Mouse (Mus musculus): ENCODE data around the gene Tapbpl. TPM values are rescaled to one million over a fixed set of nuclear protein-coding genes. Genes with fewer than 3 reads are reported as not detected.
"Not testable (repeated sequence)": the region's sequence is repeated elsewhere in the genome, so short reads cannot be mapped to it uniquely, and the experiment has no call there.

Tapbpl gene
- polyA plus RNA-seq (2015; fragmentation: Nextera tagmentation; extraction: Ambion mirVana), result 7.4 and 8.2 TPM in 2 replicates

GRCm38 (mm10) chr6:125231117-125232044 lies at the start of gene Tapbpl:
Gene Tapbpl (minus strand): TSS chr6:125231860.
- no peaks in the 10 kb centered on the region for H3K27me3 ChIP-seq (ENCODE audit: insufficient read depth, low read length)
- WGBS, result 4% methylated on average over 16 of the region's 16 CpGs
- H3K27ac ChIP-seq (ENCODE audit: low read length), result peak within 1 kb of the TSS; percentile 54
- no peaks in the 10 kb centered on the region for H3K36me3 ChIP-seq (ENCODE audit: insufficient read depth, low read length)
- H3K4me2 ChIP-seq (replicated peaks; ENCODE audit: low read depth, low read length), result peak within 1 kb of the TSS; percentile 86
- H3K9ac ChIP-seq (replicated peaks; ENCODE audit: low read length), result peak within 1 kb of the TSS; percentile 76
- peaks cover 19% of the 10 kb centered on the region for H3K4me1 ChIP-seq (ENCODE audit: insufficient read depth, low read length)
- ATAC-seq (ENCODE audit: low FRiP score, low TSS enrichment), result peak; percentile 66
- H3K9me3 ChIP-seq (ENCODE audit: low read length), result no peaks in the 10 kb centered on the region
- H3K4me3 ChIP-seq (ENCODE audit: low read length), result peak within 1 kb of the TSS; percentile 55

- H3K27ac ChIP-seq (ENCODE audit: low read length), result no peak overlapping the region
- no peak overlapping the region for H3K9ac ChIP-seq (replicated peaks; ENCODE audit: low read length)
- ATAC-seq (ENCODE audit: low FRiP score, low TSS enrichment), result no peak
- no peaks in the 10 kb centered on the region for H3K27me3 ChIP-seq (ENCODE audit: insufficient read depth, low read length)
- H3K36me3 ChIP-seq (ENCODE audit: insufficient read depth, low read length), result no peaks in the 10 kb centered on the region
- H3K4me2 ChIP-seq (replicated peaks; ENCODE audit: low read depth, low read length), result no peak overlapping the region
- 0 out of 2 replicates have a peak, but pooled peaks cover 3% of the 10 kb centered on the region for H3K4me1 ChIP-seq (ENCODE audit: insufficient read depth, low read length)
- WGBS, result 55% methylated on average over 8 of the region's 8 CpGs
- no peak overlapping the region for H3K4me3 ChIP-seq (ENCODE audit: low read length)
- no peaks in the 10 kb centered on the region for H3K9me3 ChIP-seq (ENCODE audit: low read length)
Observed at GRCm38 (mm10) chr6:125279729-125280128, 48.1 kb upstream of the Tapbpl start.

- H3K27me3 ChIP-seq (ENCODE audit: insufficient read depth, low read length), result no peaks in the 10 kb centered on the region; the same call in 1 of the 2 replicates
- no peak overlapping the region for H3K4me2 ChIP-seq (replicated peaks; ENCODE audit: low read depth, low read length)
- H3K4me1 ChIP-seq (ENCODE audit: insufficient read depth, low read length), result peaks cover 3% of the 10 kb centered on the region; the same call in 1 of the 2 replicates
- H3K9me3 ChIP-seq (ENCODE audit: low read length), result no peaks in the 10 kb centered on the region
- 50% methylated on average over 15 of the region's 15 CpGs for WGBS
- no peak overlapping the region for H3K27ac ChIP-seq (ENCODE audit: low read length)
- no peak for ATAC-seq (ENCODE audit: low FRiP score, low TSS enrichment)
- H3K9ac ChIP-seq (replicated peaks; ENCODE audit: low read length), result no peak overlapping the region
- H3K4me3 ChIP-seq (ENCODE audit: low read length), result no peak overlapping the region
- no peaks in the 10 kb centered on the region for H3K36me3 ChIP-seq (ENCODE audit: insufficient read depth, low read length)
Observed at GRCm38 (mm10) chr6:125274841-125275563, 43.3 kb upstream of the Tapbpl start.

GRCm38 (mm10) chr6:125272228-125272785 lies 40.6 kb upstream of the Tapbpl start:
- Histone ChIP-seq H3K27ac (ENCODE audit: low read length) (no peak overlapping the region), H3K4me1 (ENCODE audit: insufficient read depth, low read length) (peaks cover 3% of the 10 kb centered on the region; the same call in 1 of the 2 replicates), H3K9me3 (ENCODE audit: low read length) (no peaks in the 10 kb centered on the region), H3K4me2 (replicated peaks; ENCODE audit: low read depth, low read length) (no peak overlapping the region), H3K4me3 (ENCODE audit: low read length) (no peak overlapping the region), H3K27me3 (ENCODE audit: insufficient read depth, low read length) (no peaks in the 10 kb centered on the region; the same call in 1 of the 2 replicates), H3K9ac (replicated peaks; ENCODE audit: low read length) (peak overlapping the region; percentile 43), H3K36me3 (ENCODE audit: insufficient read depth, low read length) (no peaks in the 10 kb centered on the region)
- WGBS, result 76% methylated on average over 10 of the region's 10 CpGs
- ATAC-seq (ENCODE audit: low FRiP score, low TSS enrichment), result no peak

- no peaks in the 10 kb centered on the region for H3K36me3 ChIP-seq (ENCODE audit: insufficient read depth, low read length)
- no peaks in the 10 kb centered on the region; the same call in 1 of the 2 replicates for H3K27me3 ChIP-seq (ENCODE audit: insufficient read depth, low read length)
- no peaks in the 10 kb centered on the region for H3K9me3 ChIP-seq (ENCODE audit: low read length)
- H3K9ac ChIP-seq (replicated peaks; ENCODE audit: low read length), result peak overlapping the region; percentile 43
- peaks cover 3% of the 10 kb centered on the region; the same call in 1 of the 2 replicates for H3K4me1 ChIP-seq (ENCODE audit: insufficient read depth, low read length)
- peak; percentile 87 for ATAC-seq (ENCODE audit: low FRiP score, low TSS enrichment)
- H3K27ac ChIP-seq (ENCODE audit: low read length), result no peak overlapping the region
- peak overlapping the region; percentile 46 for H3K4me2 ChIP-seq (replicated peaks; ENCODE audit: low read depth, low read length)
- H3K4me3 ChIP-seq (ENCODE audit: low read length), result peak overlapping the region; percentile 13; the same call in 1 of the 2 replicates
- 21% methylated on average over 17 of the region's 17 CpGs for WGBS
Observed at GRCm38 (mm10) chr6:125271455-125272227, 40.0 kb upstream of the Tapbpl start.

- Histone ChIP-seq H3K4me3 (ENCODE audit: low read length) (no peak overlapping the region), H3K9ac (replicated peaks; ENCODE audit: low read length) (no peak overlapping the region), H3K9me3 (ENCODE audit: low read length) (no peaks in the 10 kb centered on the region), H3K36me3 (ENCODE audit: insufficient read depth, low read length) (no peaks in the 10 kb centered on the region), H3K27ac (ENCODE audit: low read length) (no peak overlapping the region), H3K4me1 (ENCODE audit: insufficient read depth, low read length) (peaks cover 3% of the 10 kb centered on the region; the same call in 1 of the 2 replicates), H3K27me3 (ENCODE audit: insufficient read depth, low read length) (no peaks in the 10 kb centered on the region; the same call in 1 of the 2 replicates), H3K4me2 (replicated peaks; ENCODE audit: low read depth, low read length) (no peak overlapping the region)
- no peak for ATAC-seq (ENCODE audit: low FRiP score, low TSS enrichment)
- 49% methylated on average over 6 of the region's 6 CpGs for WGBS
Observed at GRCm38 (mm10) chr6:125268799-125269198, 37.1 kb upstream of the Tapbpl start.

GRCm38 (mm10) chr6:125267469-125267868 lies 35.8 kb upstream of the Tapbpl start:
- no peak overlapping the region for H3K27ac ChIP-seq (ENCODE audit: low read length)
- 81% methylated on average over 3 of the region's 3 CpGs for WGBS
- peaks cover 3% of the 10 kb centered on the region; the same call in 1 of the 2 replicates for H3K4me1 ChIP-seq (ENCODE audit: insufficient read depth, low read length)
- no peak overlapping the region for H3K4me2 ChIP-seq (replicated peaks; ENCODE audit: low read depth, low read length)
- no peak overlapping the region for H3K4me3 ChIP-seq (ENCODE audit: low read length)
- no peaks in the 10 kb centered on the region for H3K9me3 ChIP-seq (ENCODE audit: low read length)
- H3K9ac ChIP-seq (replicated peaks; ENCODE audit: low read length), result no peak overlapping the region
- no peak for ATAC-seq (ENCODE audit: low FRiP score, low TSS enrichment)
- no peaks in the 10 kb centered on the region; the same call in 1 of the 2 replicates for H3K27me3 ChIP-seq (ENCODE audit: insufficient read depth, low read length)
- no peaks in the 10 kb centered on the region for H3K36me3 ChIP-seq (ENCODE audit: insufficient read depth, low read length)

- not testable (repeated sequence) for H3K4me3 ChIP-seq (ENCODE audit: low read length); H3K27me3 ChIP-seq (ENCODE audit: insufficient read depth, low read length); H3K9ac ChIP-seq (replicated peaks; ENCODE audit: low read length); H3K4me2 ChIP-seq (replicated peaks; ENCODE audit: low read depth, low read length); H3K36me3 ChIP-seq (ENCODE audit: insufficient read depth, low read length); H3K27ac ChIP-seq (ENCODE audit: low read length); ATAC-seq (ENCODE audit: low FRiP score, low TSS enrichment); H3K9me3 ChIP-seq (ENCODE audit: low read length); H3K4me1 ChIP-seq (ENCODE audit: insufficient read depth, low read length)
- WGBS, result 78% methylated on average over 6 of the region's 6 CpGs
Observed at GRCm38 (mm10) chr6:125266600-125266999, 34.9 kb upstream of the Tapbpl start.

GRCm38 (mm10) chr6:125266091-125266490 lies 34.4 kb upstream of the Tapbpl start:
- Histone ChIP-seq H3K36me3 (ENCODE audit: insufficient read depth, low read length) (no peaks in the 10 kb centered on the region), H3K4me3 (ENCODE audit: low read length) (no peak overlapping the region), H3K9ac (replicated peaks; ENCODE audit: low read length) (no peak overlapping the region), H3K27ac (ENCODE audit: low read length) (no peak overlapping the region), H3K27me3 (ENCODE audit: insufficient read depth, low read length) (no peaks in the 10 kb centered on the region; the same call in 1 of the 2 replicates), H3K4me2 (replicated peaks; ENCODE audit: low read depth, low read length) (no peak overlapping the region), H3K9me3 (ENCODE audit: low read length) (no peaks in the 10 kb centered on the region), H3K4me1 (ENCODE audit: insufficient read depth, low read length) (no peaks in the 10 kb centered on the region)
- no peak for ATAC-seq (ENCODE audit: low FRiP score, low TSS enrichment)
- WGBS, result 67% methylated on average over 13 of the region's 13 CpGs

Data from kidney, embryonic 16.5 days (tissue).